Mouse (Mus musculus): Measurements from ENCODE around the gene H2afj.

DNA sequence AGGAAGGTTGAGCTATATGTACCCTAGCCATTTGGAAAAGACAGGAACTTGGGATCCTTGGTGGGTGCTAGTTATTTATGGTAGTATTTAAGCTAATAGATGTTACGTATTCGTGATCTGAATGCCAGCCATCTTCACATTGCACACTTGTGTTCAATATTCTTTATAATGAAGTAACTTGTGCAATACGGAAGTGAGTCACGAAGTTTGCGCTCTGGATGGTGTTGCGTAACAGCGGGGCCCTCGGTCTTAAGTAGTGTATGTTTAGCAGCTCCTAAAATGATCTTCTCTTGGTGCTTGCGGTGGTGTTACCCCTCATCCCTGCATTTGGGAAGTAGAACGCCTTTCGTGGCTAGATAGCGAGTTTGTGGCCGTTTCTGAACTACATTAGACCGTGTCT is 1.0 kb downstream of the H2afj start:
- TF ChIP-seq POLR2A (IDR thresholded peaks at IDR 0.05; ENCODE audit: low read depth, low read length), result no peak; the same call in 1 of the 2 replicates
- TF ChIP-seq CTCF (IDR thresholded peaks at IDR 0.05; ENCODE audit: borderline replicate concordance, insufficient read depth, low read length), result no peak
